Mouse (Mus musculus) limb, embryonic 15.5 days (tissue): ENCODE data around the gene Tcp10a. TPM values are rescaled to one million over a fixed set of nuclear protein-coding genes. Genes with fewer than 3 reads are reported as not detected.
"Not testable (repeated sequence)": the region's sequence is repeated elsewhere in the genome, so short reads cannot be mapped to it uniquely, and the experiment has no call there.

ENCODE experiments used
- ATAC-seq: fragments of 200-750 bp; cut with Nextera tagmentation; 2 replicates; pipeline ENCODE4 v1.8.0; 2017; ENCODE audit warnings: low read depth, moderate TSS enrichment; ENCODE audit not compliant: insufficient number of reproducible peaks, low FRiP score, low TSS enrichment
- H3K27ac ChIP-seq: fragments of 300-500 bp; sonication (generic); 2 replicates; pipeline ENCODE4 v1.5.1; 2015; ENCODE audit warnings: moderate library complexity, mild to moderate bottlenecking, inconsistent platforms
- H3K27me3 ChIP-seq: fragments of 300-500 bp; sonication (generic); 2 replicates; pipeline ENCODE4 v1.6.1; 2015; ENCODE audit warnings: inconsistent platforms
- H3K36me3 ChIP-seq: fragments of 300-500 bp; sonication (generic); 2 replicates; pipeline ENCODE4 v1.6.1; 2015; ENCODE audit warnings: inconsistent platforms
- H3K4me1 ChIP-seq: fragments of 300-500 bp; sonication (generic); 2 replicates; pipeline ENCODE4 v1.6.1; 2015; ENCODE audit warnings: inconsistent platforms
- H3K4me2 ChIP-seq: fragments of 300-500 bp; sonication (generic); 2 replicates; pipeline ENCODE4 v1.6.1; 2015; ENCODE audit warnings: mild to moderate bottlenecking, inconsistent platforms
- H3K4me3 ChIP-seq: fragments of 300-500 bp; sonication (generic); 2 replicates; pipeline ENCODE4 v1.5.1; 2015; ENCODE audit warnings: mild to moderate bottlenecking, inconsistent platforms
- H3K9ac ChIP-seq: fragments of 300-500 bp; sonication (generic); 2 replicates; pipeline ENCODE4 v1.6.1; 2015; ENCODE audit warnings: inconsistent platforms
- H3K9me3 ChIP-seq: fragments of 300-500 bp; sonication (generic); 2 replicates; pipeline ENCODE4 v1.6.1; 2016; ENCODE audit warnings: inconsistent platforms
- WGBS: fragments of 180-500 bp; shearing (Covaris S2); methylation state at CpG from one replicate; pipeline ENCODE4 v1.1.7; 2015; 5-methylcytosine and 5-hydroxymethylcytosine counted together
- polyA plus RNA-seq: library from polyadenylated mRNA; unstranded; fragments of >200 nt; fragmentation: Nextera tagmentation; extraction: Ambion mirVana; gene quantifications from 2 replicates; pipeline ENCODE4 v1.2.1, GENCODE M21; 2015

The Tcp10a gene
- not detected in 2 replicates for polyA plus RNA-seq

DNA sequence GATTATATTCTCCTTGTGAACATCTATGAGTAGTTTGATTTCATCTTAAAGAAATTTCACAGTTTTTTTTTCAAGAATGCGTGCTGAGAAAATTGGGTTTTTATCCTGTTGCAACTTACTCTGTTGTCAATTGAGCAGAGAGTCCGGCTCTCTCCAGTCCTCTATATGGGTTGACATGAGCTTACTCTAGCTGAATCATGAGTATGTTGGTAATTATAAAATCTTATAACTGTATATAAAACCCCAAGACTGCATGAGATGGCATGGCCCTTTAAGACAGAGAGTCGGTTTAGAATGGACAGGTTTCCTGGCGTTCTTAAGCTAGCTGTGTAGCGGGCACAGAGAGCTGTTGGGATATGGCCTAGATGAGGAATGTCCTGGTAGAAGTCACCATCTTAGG lies at the start of gene Tcp10a:
TSS of gene Tcp10a (plus strand) at position 301 of the 400 bp plus-strand sequence.
- 94% methylated on average over 4 of the region's 5 CpGs for WGBS
- not testable (repeated sequence) for ATAC-seq, H3K4me2 ChIP-seq, H3K27me3 ChIP-seq, H3K9me3 ChIP-seq, H3K9ac ChIP-seq, H3K36me3 ChIP-seq, H3K4me1 ChIP-seq, H3K4me3 ChIP-seq, H3K27ac ChIP-seq

DNA sequence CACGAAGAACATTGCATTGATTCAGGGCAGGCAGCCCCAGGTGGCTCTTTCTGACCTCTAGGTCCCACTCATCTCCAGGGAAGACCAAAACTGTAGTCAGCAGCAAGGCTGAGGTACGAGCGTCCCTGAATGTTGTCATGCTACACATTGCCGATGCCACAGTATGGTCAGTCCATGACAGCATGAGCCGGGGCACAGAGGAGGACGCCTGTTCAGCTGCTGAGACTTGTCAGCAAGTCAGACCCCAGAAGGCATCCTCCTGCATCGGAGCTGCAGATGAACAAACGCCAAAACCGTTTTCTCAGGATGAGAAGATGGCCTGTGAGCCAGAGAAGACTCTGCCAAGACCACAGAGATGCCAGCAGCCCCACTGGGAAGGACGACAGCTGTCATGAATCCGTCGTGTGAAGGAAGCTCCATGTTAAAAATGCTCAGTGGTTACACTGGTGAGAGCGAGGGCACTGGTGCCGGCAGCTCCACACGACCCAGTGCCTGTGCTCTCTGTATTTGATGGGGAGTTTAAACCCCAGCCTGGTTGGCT lies 45.7 kb upstream of the Tcp10a start:
- Histone ChIP-seq H3K27ac (no peak overlapping the region), H3K4me3 (no peak overlapping the region), H3K4me2 (no peak overlapping the region), H3K9me3 (no peaks in the 10 kb centered on the region), H3K4me1 (no peaks in the 10 kb centered on the region), H3K9ac (no peak overlapping the region), H3K36me3 (no peaks in the 10 kb centered on the region), H3K27me3 (no peaks in the 10 kb centered on the region)
- ATAC-seq, result no peak
- 79% methylated on average over 15 of the region's 15 CpGs for WGBS

GRCm38 (mm10) chr17:7279251-7279650 lies 45.2 kb upstream of the Tcp10a start:
- H3K4me3 ChIP-seq, result no peak overlapping the region
- no peak for ATAC-seq
- H3K27me3 ChIP-seq, result no peaks in the 10 kb centered on the region
- WGBS, result 89% methylated on average over 9 of the region's 9 CpGs
- no peak overlapping the region for H3K4me2 ChIP-seq
- H3K36me3 ChIP-seq, result no peaks in the 10 kb centered on the region
- H3K4me1 ChIP-seq, result no peaks in the 10 kb centered on the region
- H3K27ac ChIP-seq, result no peak overlapping the region
- H3K9ac ChIP-seq, result no peak overlapping the region
- no peaks in the 10 kb centered on the region for H3K9me3 ChIP-seq

GRCm38 (mm10) chr17:7284297-7284910 lies 40.0 kb upstream of the Tcp10a start:
- 79% methylated on average over 8 of the region's 8 CpGs for WGBS

GRCm38 (mm10) chr17:7285292-7285691 lies 39.2 kb upstream of the Tcp10a start:
- no peaks in the 10 kb centered on the region for H3K9me3 ChIP-seq
- H3K27ac ChIP-seq, result no peak overlapping the region
- peaks cover 2% of the 10 kb centered on the region for H3K36me3 ChIP-seq
- 77% methylated on average over 12 of the region's 12 CpGs for WGBS
- ATAC-seq, result no peak
- H3K9ac ChIP-seq, result no peak overlapping the region
- H3K4me3 ChIP-seq, result no peak overlapping the region
- H3K4me2 ChIP-seq, result no peak overlapping the region
- no peaks in the 10 kb centered on the region for H3K27me3 ChIP-seq
- no peaks in the 10 kb centered on the region for H3K4me1 ChIP-seq

More at GRCm38 (mm10) chr17:7284297-7284910, 40.0 kb upstream of the Tcp10a start:
- Histone ChIP-seq H3K4me2 (no peak overlapping the region), H3K27ac (no peak overlapping the region), H3K9me3 (no peaks in the 10 kb centered on the region), H3K4me1 (no peaks in the 10 kb centered on the region), H3K4me3 (no peak overlapping the region), H3K27me3 (no peaks in the 10 kb centered on the region), H3K9ac (no peak overlapping the region), H3K36me3 (no peaks in the 10 kb centered on the region; the same call in 1 of the 2 replicates)
- no peak for ATAC-seq

DNA sequence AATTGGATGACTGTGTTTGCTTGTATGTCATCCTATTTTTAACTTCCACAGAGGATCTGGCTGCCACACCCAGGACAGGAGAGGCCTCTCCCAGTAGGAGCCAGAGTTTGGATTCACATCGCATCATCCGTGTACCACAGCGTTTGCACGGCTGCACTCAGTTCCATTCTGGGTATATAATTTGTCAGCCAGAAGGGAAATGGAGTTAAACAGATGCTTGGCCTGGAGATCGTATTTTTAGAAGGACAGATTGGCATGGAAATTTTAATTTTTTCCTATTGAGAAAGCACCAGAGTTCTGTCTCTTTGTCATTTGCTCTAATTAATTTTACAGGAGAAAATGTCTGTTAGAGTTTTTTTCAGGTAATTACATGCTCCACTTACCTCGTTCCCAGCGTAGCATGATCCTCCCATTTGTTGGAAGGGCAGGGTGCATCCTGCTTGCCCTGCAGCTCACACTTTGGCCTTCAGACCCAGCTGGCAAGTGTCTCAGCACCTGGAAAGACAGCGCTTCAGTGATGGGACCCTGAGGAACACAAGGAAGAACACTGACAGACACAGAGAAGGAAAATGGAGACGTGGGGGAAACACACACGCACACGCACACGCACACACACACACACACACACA lies 37.9 kb upstream of the Tcp10a start:
- Histone ChIP-seq H3K4me3 (no peak overlapping the region), H3K9me3 (no peaks in the 10 kb centered on the region), H3K4me1 (no peaks in the 10 kb centered on the region), H3K27me3 (no peaks in the 10 kb centered on the region), H3K4me2 (no peak overlapping the region), H3K9ac (no peak overlapping the region), H3K27ac (no peak overlapping the region), H3K36me3 (peaks cover 7% of the 10 kb centered on the region)
- 86% methylated on average over 12 of the region's 12 CpGs for WGBS
- ATAC-seq, result no peak

DNA sequence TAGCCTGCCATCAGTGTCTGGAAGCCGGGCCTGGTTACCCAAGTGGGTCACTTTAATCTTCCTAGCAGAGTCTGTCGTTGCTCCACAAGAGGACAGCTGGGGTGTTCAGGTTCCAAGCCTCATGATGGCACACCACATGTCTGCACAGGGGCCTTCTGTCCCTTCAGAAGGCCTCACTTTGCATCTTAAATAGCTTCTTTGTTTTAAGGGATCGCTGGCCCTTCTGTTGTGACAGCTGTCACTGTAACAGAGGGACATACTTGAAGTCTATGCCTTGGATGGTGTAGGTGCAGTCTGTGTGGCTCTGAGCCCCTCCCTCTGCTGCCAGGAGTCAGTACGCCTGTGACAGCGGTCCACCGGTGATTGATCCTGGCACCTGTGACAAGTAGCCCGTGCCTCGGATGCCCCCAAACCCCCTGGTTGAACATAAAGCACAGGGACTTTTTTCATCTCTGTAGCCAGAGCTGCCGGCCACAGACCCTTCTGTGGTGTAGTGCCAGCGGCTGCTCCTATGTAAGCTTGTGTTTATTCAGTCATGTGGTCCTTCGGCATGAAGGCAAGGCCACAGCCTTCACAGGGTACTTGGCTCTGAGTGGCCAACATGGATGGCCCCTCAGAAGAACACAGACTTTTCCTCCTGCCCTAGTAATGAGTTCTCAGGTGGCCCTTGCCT lies 32.3 kb upstream of the Tcp10a start:
- Histone ChIP-seq H3K9ac (no peak overlapping the region), H3K27me3 (no peaks in the 10 kb centered on the region), H3K4me2 (no peak overlapping the region), H3K4me3 (no peak overlapping the region), H3K36me3 (peaks cover 11% of the 10 kb centered on the region), H3K9me3 (no peaks in the 10 kb centered on the region), H3K4me1 (no peaks in the 10 kb centered on the region), H3K27ac (no peak overlapping the region)
- 88% methylated on average over 11 of the region's 11 CpGs for WGBS
- ATAC-seq, result peak; percentile 53; the same call in 1 of the 2 replicates

DNA sequence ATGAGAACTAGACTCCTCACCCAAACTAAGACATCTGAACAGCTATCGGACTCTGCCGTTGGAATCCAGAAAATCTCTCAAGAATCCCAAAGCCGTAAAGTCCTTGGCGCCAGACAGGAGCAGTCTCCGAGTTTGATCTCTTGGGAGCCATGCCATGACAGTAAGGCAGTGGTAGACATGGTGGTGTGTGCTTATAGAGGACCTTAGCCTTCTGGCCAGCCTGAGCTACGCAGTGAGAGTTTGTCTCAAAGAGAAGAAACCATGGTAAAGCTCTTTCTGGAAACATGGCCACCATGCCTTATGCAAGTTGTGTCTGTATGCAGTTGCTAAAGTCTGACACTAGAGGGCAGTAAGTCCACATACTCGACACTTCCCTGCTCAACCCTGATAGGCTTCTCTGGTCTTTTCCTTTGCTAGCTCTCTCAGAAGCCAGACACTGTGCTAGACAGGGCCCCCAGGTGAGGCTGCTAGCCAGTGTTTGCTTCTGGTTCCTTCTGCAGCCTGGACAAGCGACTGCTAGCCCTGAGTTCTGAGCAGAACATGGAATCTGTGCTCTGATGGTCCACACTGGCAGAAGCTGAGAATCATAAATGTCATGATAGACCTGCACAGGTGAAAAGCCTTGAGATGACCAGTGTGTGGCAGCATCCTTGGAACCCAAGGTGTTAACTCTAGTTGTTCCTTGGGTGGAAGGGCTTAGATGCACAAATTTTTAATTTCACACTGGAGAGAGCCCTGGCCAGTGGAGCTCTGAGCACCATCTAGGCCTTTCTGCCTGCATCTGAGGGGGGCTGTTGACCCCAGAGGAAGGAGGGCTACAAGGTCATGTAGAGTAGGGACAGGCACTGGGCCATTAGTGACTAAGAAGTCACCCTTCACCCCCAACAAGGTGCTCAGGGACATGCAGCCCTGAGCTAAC lies 17.9 kb upstream of the Tcp10a start:
- H3K36me3 ChIP-seq, H3K9ac ChIP-seq, H3K4me1 ChIP-seq, H3K27me3 ChIP-seq, H3K4me2 ChIP-seq, H3K4me3 ChIP-seq, H3K27ac ChIP-seq, H3K9me3 ChIP-seq: not testable (repeated sequence)
- ATAC-seq, result peak; percentile 50; the same call in 1 of the 2 replicates
- WGBS, result 50% methylated on average over 8 of the region's 8 CpGs

- H3K27ac ChIP-seq, H3K9ac ChIP-seq, ATAC-seq, H3K4me2 ChIP-seq, H3K36me3 ChIP-seq, H3K4me1 ChIP-seq, H3K9me3 ChIP-seq, H3K27me3 ChIP-seq, H3K4me3 ChIP-seq: not testable (repeated sequence)
- 72% methylated on average over 8 of the region's 8 CpGs for WGBS
Measured at GRCm38 (mm10) chr17:7315693-7316382, 8.6 kb upstream of the Tcp10a start.

- 83% methylated on average over 6 of the region's 6 CpGs for WGBS
- not testable (repeated sequence) for H3K4me1 ChIP-seq, H3K9me3 ChIP-seq, H3K27ac ChIP-seq, H3K36me3 ChIP-seq, ATAC-seq, H3K4me3 ChIP-seq, H3K4me2 ChIP-seq, H3K27me3 ChIP-seq, H3K9ac ChIP-seq
Measured at GRCm38 (mm10) chr17:7319789-7320188, 4.7 kb upstream of the Tcp10a start.

DNA sequence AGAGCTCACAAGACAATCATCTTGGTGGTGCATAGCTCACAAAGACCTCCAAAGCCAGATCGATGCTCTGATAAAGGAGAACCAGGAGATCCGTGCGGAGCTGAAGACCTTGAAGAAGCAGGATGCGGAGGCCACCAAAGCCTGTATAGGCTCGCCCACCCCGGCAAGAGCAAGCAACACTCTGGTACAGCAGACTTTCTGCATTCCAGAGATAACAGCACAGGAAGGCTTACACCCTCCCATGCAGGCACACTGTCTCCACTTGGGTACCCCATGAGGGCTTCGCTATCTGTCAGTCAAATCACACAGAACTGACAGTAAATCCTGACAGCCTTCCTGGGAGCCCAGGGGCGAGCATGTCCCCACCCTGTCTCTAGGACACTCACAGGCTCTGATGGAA lies 2.0 kb downstream of the Tcp10a start:
- H3K4me1 ChIP-seq, H3K9ac ChIP-seq, H3K27me3 ChIP-seq, H3K4me3 ChIP-seq, H3K36me3 ChIP-seq, ATAC-seq, H3K9me3 ChIP-seq, H3K27ac ChIP-seq, H3K4me2 ChIP-seq: not testable (repeated sequence)
- whole genome bisulfite sequencing, result 62% methylated on average over 5 of the region's 8 CpGs
